Mouse (Mus musculus): Measurements from ENCODE around the gene Slc35e4.

- TF ChIP-seq CEBPB (IDR thresholded peaks at IDR 0.05; ENCODE audit: insufficient read depth, poor library complexity, severe bottlenecking) (no peak), TCF12 (IDR thresholded peaks at IDR 0.05; ENCODE audit: insufficient read depth, poor library complexity, severe bottlenecking) (no peak), POLR2A (IDR thresholded peaks at IDR 0.05; ENCODE audit: insufficient read length, low read depth) (peak; percentile 40), TCF3 (IDR thresholded peaks at IDR 0.05; ENCODE audit: insufficient read length, low read depth) (no peak), MAX (IDR thresholded peaks at IDR 0.05; ENCODE audit: low read depth) (peak; percentile 99), MYOG (IDR thresholded peaks at IDR 0.05; ENCODE audit: control insufficient read depth in 1 of 3, insufficient read depth in 1 of 3, insufficient read length in 2 of 3, low read depth in 2 of 3) (peak in 1 of 3 experiments; percentile 68), POLR2AphosphoS2 (IDR thresholded peaks at IDR 0.05; ENCODE audit: insufficient read length, low read depth) (no peak), E2F4 (IDR thresholded peaks at IDR 0.05; ENCODE audit: insufficient read depth) (no peak), MYOD1 (IDR thresholded peaks at IDR 0.05; ENCODE audit: control insufficient read depth in 1 of 3, insufficient read length in 2 of 3, low read depth in 2 of 3) (no peak), SRF (IDR thresholded peaks at IDR 0.05; ENCODE audit: control insufficient read depth, insufficient read length, low read depth) (no peak), USF1 (IDR thresholded peaks at IDR 0.05; ENCODE audit: low read depth) (peak; percentile 90), REST (IDR thresholded peaks at IDR 0.05; ENCODE audit: insufficient read depth, insufficient read length) (no peak)
These were observed 49.3 kb upstream of the Slc35e4 start, which contains the start of gene Pes1 for GRCm38 (mm10) chr11:3963610-3964415.

All from myocyte (in vitro differentiated cells).